Mouse (Mus musculus) lung, adult 2 months (tissue): ENCODE measurements at regions not wholly inside any gene's neighbourhood (a gene's known extent, or its start where the extent isn't known, plus 50 kb on each side); places are given as distances from the start of the nearest gene placed in this dataset.

ENCODE experiments used
- CTCF ChIP-seq: fragments of 200-500 bp; IDR thresholded peaks from 2 replicates; pipeline ENCODE4 v1.5.1; 2011; ENCODE audit warnings: mild to moderate bottlenecking, low read length, control low read depth; ENCODE audit not compliant: insufficient read depth
- POLR2A ChIP-seq: fragments of 200-500 bp; IDR thresholded peaks from 2 replicates; pipeline ENCODE4 v1.6.1; 2011; ENCODE audit warnings: low read depth, mild to moderate bottlenecking, control low read depth, low read length, borderline replicate concordance; ENCODE audit errors: extremely low read depth

DNA sequence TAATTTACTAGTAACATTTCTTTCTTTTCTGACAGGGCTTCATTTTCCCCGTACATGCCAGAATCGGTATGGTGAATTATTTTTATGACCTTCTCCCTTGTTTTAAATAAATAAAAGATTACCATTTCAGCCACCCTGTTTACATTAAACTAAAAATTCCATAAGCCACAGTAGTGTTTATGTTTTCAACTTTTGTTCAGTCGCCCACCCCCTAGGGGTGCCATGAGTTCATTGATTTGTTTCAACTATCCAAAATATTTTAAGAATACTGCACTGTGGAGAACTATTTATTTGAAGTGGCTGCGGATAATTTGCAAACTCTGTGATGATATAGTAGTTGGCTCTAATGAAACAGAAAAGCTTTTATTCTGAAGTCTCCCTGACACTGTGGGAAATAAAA lies 132.9 kb downstream of the Tfec start:
- TF ChIP-seq CTCF: no peak
- no peak for TF ChIP-seq POLR2A
